Mouse (Mus musculus) limb, embryonic 12.5 days (tissue): ENCODE data around the gene Popdc2. TPM values are rescaled to one million over a fixed set of nuclear protein-coding genes. Genes with fewer than 3 reads are reported as not detected.

ENCODE experiments used
- ATAC-seq: fragments of 200-750 bp; cut with Nextera tagmentation; 2 replicates; pipeline ENCODE4 v1.8.0; 2017; ENCODE audit warnings: low read depth, moderate TSS enrichment; ENCODE audit not compliant: insufficient number of reproducible peaks, insufficient read depth, low FRiP score, low TSS enrichment
- H3K27ac ChIP-seq: fragments of 300-500 bp; sonication (generic); 2 replicates; pipeline ENCODE4 v1.5.1; 2016; ENCODE audit warnings: mild to moderate bottlenecking, moderate library complexity
- H3K27me3 ChIP-seq: fragments of 300-500 bp; sonication (generic); 2 replicates; pipeline ENCODE4 v1.6.1; 2016; ENCODE audit warnings: mild to moderate bottlenecking, moderate library complexity
- H3K36me3 ChIP-seq: fragments of 300-500 bp; sonication (generic); 2 replicates; pipeline ENCODE4 v1.6.1; 2016; ENCODE audit warnings: mild to moderate bottlenecking, moderate library complexity
- H3K4me1 ChIP-seq: fragments of 300-500 bp; sonication (generic); replicated peaks from 2 replicates; pipeline ENCODE4 v1.6.1; 2016
- H3K4me2 ChIP-seq: fragments of 300-500 bp; sonication (generic); 2 replicates; pipeline ENCODE4 v1.6.1; 2016; ENCODE audit warnings: mild to moderate bottlenecking, moderate library complexity
- H3K4me3 ChIP-seq: fragments of 300-500 bp; sonication (generic); replicated peaks from 2 replicates; pipeline ENCODE4 v1.5.1; 2016; ENCODE audit warnings: mild to moderate bottlenecking
- H3K9ac ChIP-seq: fragments of 300-500 bp; sonication (generic); replicated peaks from 2 replicates; pipeline ENCODE4 v1.6.1; 2016; ENCODE audit warnings: mild to moderate bottlenecking, moderate library complexity
- H3K9me3 ChIP-seq: fragments of 300-500 bp; sonication (generic); 2 replicates; pipeline ENCODE4 v1.6.1; 2016; ENCODE audit warnings: mild to moderate bottlenecking, moderate library complexity
- WGBS: fragments of 180-500 bp; shearing (Covaris S2); methylation state at CpG from one replicate; pipeline ENCODE4 v1.1.7; 2016; 5-methylcytosine and 5-hydroxymethylcytosine counted together
- polyA plus RNA-seq: library from polyadenylated mRNA; unstranded; fragments of >200 nt; fragmentation: Nextera tagmentation; extraction: Ambion mirVana; gene quantifications from 2 replicates; pipeline ENCODE4 v1.2.1, GENCODE M21; 2016

The Popdc2 gene
- polyA plus RNA-seq, 1 experiment from 2014 or later, result 0.70 TPM

- H3K9me3 ChIP-seq, result no peaks in the 10 kb centered on the region
- H3K4me3 ChIP-seq, result no peak overlapping the region
- no peaks in the 10 kb centered on the region for H3K27me3 ChIP-seq
- no peak overlapping the region for H3K4me2 ChIP-seq
- peaks cover 9% of the 10 kb centered on the region for H3K4me1 ChIP-seq
- no peak for ATAC-seq
- 92% methylated on average over 8 of the region's 8 CpGs for WGBS
- H3K27ac ChIP-seq, result no peak overlapping the region
- H3K9ac ChIP-seq, result no peak overlapping the region
- no peaks in the 10 kb centered on the region for H3K36me3 ChIP-seq
Measured at GRCm38 (mm10) chr16:38394191-38394618, 32.2 kb downstream of the Popdc2 start.

GRCm38 (mm10) chr16:38395060-38395730 is 33.2 kb downstream of the Popdc2 start:
- Histone ChIP-seq H3K36me3 (no peaks in the 10 kb centered on the region), H3K4me1 (peaks cover 19% of the 10 kb centered on the region), H3K4me2 (no peak overlapping the region), H3K27ac (no peak overlapping the region), H3K27me3 (no peaks in the 10 kb centered on the region), H3K9me3 (no peaks in the 10 kb centered on the region), H3K4me3 (no peak overlapping the region), H3K9ac (no peak overlapping the region)
- ATAC-seq, result no peak
- WGBS, result 63% methylated on average over 6 of the region's 6 CpGs

- Histone ChIP-seq H3K36me3 (no peaks in the 10 kb centered on the region), H3K4me3 (no peak overlapping the region), H3K27ac (peak overlapping the region; percentile 46; the same call in 1 of the 2 replicates), H3K9ac (no peak overlapping the region), H3K27me3 (no peaks in the 10 kb centered on the region), H3K9me3 (no peaks in the 10 kb centered on the region), H3K4me1 (peaks cover 21% of the 10 kb centered on the region), H3K4me2 (peak overlapping the region; percentile 17; the same call in 1 of the 2 replicates)
- peak; percentile 49; the same call in 1 of the 2 replicates for ATAC-seq
- 37% methylated on average over 13 of the region's 13 CpGs for WGBS
Measured at GRCm38 (mm10) chr16:38396155-38396554, 34.1 kb downstream of the Popdc2 start.

- Histone ChIP-seq H3K4me2 (no peak overlapping the region), H3K27ac (no peak overlapping the region), H3K4me1 (peaks cover 21% of the 10 kb centered on the region), H3K27me3 (no peaks in the 10 kb centered on the region), H3K4me3 (no peak overlapping the region), H3K9ac (no peak overlapping the region), H3K36me3 (no peaks in the 10 kb centered on the region), H3K9me3 (no peaks in the 10 kb centered on the region)
- no peak for ATAC-seq
- WGBS, result 90% methylated on average over 6 of the region's 6 CpGs
Measured at GRCm38 (mm10) chr16:38398266-38398665, 36.3 kb downstream of the Popdc2 start.

GRCm38 (mm10) chr16:38399076-38399475 is 37.1 kb downstream of the Popdc2 start:
- peak overlapping the region; percentile 68; the same call in 1 of the 2 replicates for H3K27ac ChIP-seq
- peak overlapping the region; percentile 53 for H3K4me2 ChIP-seq
- H3K36me3 ChIP-seq, result no peaks in the 10 kb centered on the region
- WGBS, result 85% methylated on average over 3 of the region's 3 CpGs
- no peaks in the 10 kb centered on the region for H3K9me3 ChIP-seq
- no peak overlapping the region for H3K9ac ChIP-seq
- no peak overlapping the region for H3K4me3 ChIP-seq
- ATAC-seq, result no peak
- no peaks in the 10 kb centered on the region for H3K27me3 ChIP-seq
- peaks cover 21% of the 10 kb centered on the region for H3K4me1 ChIP-seq

GRCm38 (mm10) chr16:38399531-38400231 is 37.7 kb downstream of the Popdc2 start:
- Histone ChIP-seq H3K4me2 (peak overlapping the region; percentile 53), H3K4me3 (peak overlapping the region; percentile 22), H3K9ac (peak overlapping the region; percentile 45), H3K27me3 (no peaks in the 10 kb centered on the region), H3K27ac (peak overlapping the region; percentile 68), H3K4me1 (peaks cover 21% of the 10 kb centered on the region), H3K9me3 (no peaks in the 10 kb centered on the region), H3K36me3 (no peaks in the 10 kb centered on the region)
- ATAC-seq, result peak; percentile 79; the same call in 1 of the 2 replicates
- 24% methylated on average over 17 of the region's 17 CpGs for WGBS

GRCm38 (mm10) chr16:38400311-38400960 is 38.4 kb downstream of the Popdc2 start:
- Histone ChIP-seq H3K36me3 (no peaks in the 10 kb centered on the region), H3K9ac (peak overlapping the region; percentile 45), H3K27me3 (no peaks in the 10 kb centered on the region), H3K4me2 (peak overlapping the region; percentile 53), H3K4me3 (peak overlapping the region; percentile 22; the same call in 1 of the 2 replicates), H3K27ac (peak overlapping the region; percentile 68), H3K9me3 (no peaks in the 10 kb centered on the region), H3K4me1 (peaks cover 21% of the 10 kb centered on the region)
- 80% methylated on average over 9 of the region's 9 CpGs for WGBS
- ATAC-seq, result peak; percentile 28; the same call in 1 of the 2 replicates

GRCm38 (mm10) chr16:38401468-38401867 is 39.5 kb downstream of the Popdc2 start:
- ATAC-seq, result no peak
- 88% methylated on average over 6 of the region's 6 CpGs for WGBS
- Histone ChIP-seq H3K36me3 (no peaks in the 10 kb centered on the region), H3K4me2 (no peak overlapping the region), H3K9ac (no peak overlapping the region), H3K9me3 (no peaks in the 10 kb centered on the region), H3K4me3 (no peak overlapping the region), H3K27ac (no peak overlapping the region), H3K4me1 (peaks cover 17% of the 10 kb centered on the region), H3K27me3 (no peaks in the 10 kb centered on the region)

- Histone ChIP-seq H3K4me3 (no peak overlapping the region), H3K4me2 (no peak overlapping the region), H3K36me3 (no peaks in the 10 kb centered on the region), H3K9ac (no peak overlapping the region), H3K4me1 (peaks cover 13% of the 10 kb centered on the region), H3K27ac (no peak overlapping the region), H3K27me3 (no peaks in the 10 kb centered on the region), H3K9me3 (no peaks in the 10 kb centered on the region)
- 87% methylated on average over 7 of the region's 7 CpGs for WGBS
- no peak for ATAC-seq
Measured at GRCm38 (mm10) chr16:38403639-38404038, 41.6 kb downstream of the Popdc2 start.

GRCm38 (mm10) chr16:38406293-38406692 is 44.3 kb downstream of the Popdc2 start:
- Histone ChIP-seq H3K4me1 (no peaks in the 10 kb centered on the region), H3K4me3 (no peak overlapping the region), H3K36me3 (no peaks in the 10 kb centered on the region), H3K27me3 (no peaks in the 10 kb centered on the region), H3K27ac (no peak overlapping the region), H3K4me2 (no peak overlapping the region), H3K9me3 (no peaks in the 10 kb centered on the region), H3K9ac (no peak overlapping the region)
- ATAC-seq, result no peak
- 84% methylated on average over 5 of the region's 5 CpGs for WGBS

- no peak overlapping the region for H3K9ac ChIP-seq
- H3K27me3 ChIP-seq, result no peaks in the 10 kb centered on the region
- H3K27ac ChIP-seq, result no peak overlapping the region
- ATAC-seq, result no peak
- H3K4me3 ChIP-seq, result no peak overlapping the region
- H3K4me2 ChIP-seq, result no peak overlapping the region
- 85% methylated on average over 6 of the region's 6 CpGs for WGBS
- H3K4me1 ChIP-seq, result no peaks in the 10 kb centered on the region
- no peaks in the 10 kb centered on the region for H3K36me3 ChIP-seq
- no peaks in the 10 kb centered on the region for H3K9me3 ChIP-seq
Measured at GRCm38 (mm10) chr16:38406708-38407107, 44.7 kb downstream of the Popdc2 start.
